Mouse (Mus musculus) heart, postnatal 14 days (tissue): ENCODE measurements around the gene Adam1a. TPM values are rescaled to one million over a fixed set of nuclear protein-coding genes. Genes with fewer than 3 reads are reported as not detected.
"Not testable (repeated sequence)": the region's sequence is repeated elsewhere in the genome, so short reads cannot be mapped to it uniquely, and the experiment has no call there.

ENCODE experiments used
- DNase-seq, 2 experiments: peaks; one replicate each; pipeline ENCODE4 v3.0.0; 2021 to 2022
- intact Hi-C: fragments of 180-260 bp; cut with DNase I; formaldehyde crosslinking; loops from one replicate; pipeline ENCODE4 v1.15.1; 2025
- total RNA-seq, 2 experiments: library from RNA; stranded (reverse); gene quantifications; 2 replicates each; pipeline ENCODE4 v1.2.3; 2021

Gene Adam1a
- total RNA-seq, 2 experiments from 2014 or later = 3.4 to 3.5 TPM

- intact Hi-C loops = no loop called here
- DNase-seq = no peak
Observed at GRCm38 (mm10) chr5:121569881-121570420, 24.7 kb upstream of the Adam1a start.

- DNase-seq = no peak
- intact Hi-C loops = no loop called here
Observed at GRCm38 (mm10) chr5:121566035-121566681, 20.9 kb upstream of the Adam1a start.

- peak; percentile 88 to 93 for DNase-seq
- intact Hi-C loops = loop anchor here (1.0 kb wide), 1 partner anchor 38 kb away; no protein-coding TSS in a partner anchor
Observed at GRCm38 (mm10) chr5:121564468-121564895, 19.2 kb upstream of the Adam1a start.

GRCm38 (mm10) chr5:121562436-121562835 is 17.2 kb upstream of the Adam1a start:
- intact Hi-C loops = no loop called here
- no peak for DNase-seq

GRCm38 (mm10) chr5:121549196-121549595 is 3.9 kb upstream of the Adam1a start:
- DNase-seq = no peak
- intact Hi-C loops = no loop called here

GRCm38 (mm10) chr5:121547084-121547483 is 1.8 kb upstream of the Adam1a start:
- intact Hi-C loops = no loop called here
- DNase-seq = no peak

GRCm38 (mm10) chr5:121546530-121546895 is 1.2 kb upstream of the Adam1a start:
- intact Hi-C loops = no loop called here
- peak; percentile 48 to 69 for DNase-seq

- intact Hi-C loops = loop anchor here (2.0 kb wide), 1 partner anchor 57 kb away; no protein-coding TSS in a partner anchor
- peak; percentile 99 for DNase-seq
Observed at GRCm38 (mm10) chr5:121545793-121546529, 679 bp upstream of the Adam1a start, which contains the start of gene Mapkapk5. Gene Mapkapk5 (minus strand): TSS chr5:121545905.

- DNase-seq = no peak
- intact Hi-C loops = no loop called here
Observed at GRCm38 (mm10) chr5:121543370-121543769, 1.9 kb downstream of the Adam1a start.

GRCm38 (mm10) chr5:121541235-121541634 is 4.0 kb downstream of the Adam1a start:
- intact Hi-C loops = no loop called here
- no peak for DNase-seq

- no peak for DNase-seq
- intact Hi-C loops = no loop called here
Observed at GRCm38 (mm10) chr5:121540066-121540465, 5.2 kb downstream of the Adam1a start.

GRCm38 (mm10) chr5:121537588-121537987 is 7.7 kb downstream of the Adam1a start:
- intact Hi-C loops = no loop called here
- no peak for DNase-seq

GRCm38 (mm10) chr5:121536921-121537555 is 8.2 kb downstream of the Adam1a start:
- no peak for DNase-seq
- intact Hi-C loops = no loop called here

- no peak for DNase-seq
- intact Hi-C loops = no loop called here
Observed at GRCm38 (mm10) chr5:121535116-121535515, 10.2 kb downstream of the Adam1a start.

GRCm38 (mm10) chr5:121534521-121534920 is 10.8 kb downstream of the Adam1a start:
- intact Hi-C loops = no loop called here
- no peak for DNase-seq

- peak; percentile 12 to 19 for DNase-seq
- intact Hi-C loops = no loop called here
Observed at GRCm38 (mm10) chr5:121526961-121527360, 18.3 kb downstream of the Adam1a start.

- no peak for DNase-seq
- intact Hi-C loops = no loop called here
Observed at GRCm38 (mm10) chr5:121526526-121526925, 18.8 kb downstream of the Adam1a start.

GRCm38 (mm10) chr5:121525774-121526450 is 19.4 kb downstream of the Adam1a start:
- peak; percentile 33 to 37 for DNase-seq
- intact Hi-C loops = no loop called here

- DNase-seq, intact Hi-C loops: not testable (repeated sequence)
Observed at GRCm38 (mm10) chr5:121519758-121520157, 25.5 kb downstream of the Adam1a start.

GRCm38 (mm10) chr5:121518983-121519382 is 26.3 kb downstream of the Adam1a start:
- intact Hi-C loops = no loop called here
- DNase-seq = no peak
